Mouse (Mus musculus) liver, postnatal 0 days (tissue): ENCODE data around the gene Iqsec3.

ENCODE experiments used
- CTCF ChIP-seq: sonication (generic); IDR thresholded peaks from 2 replicates; pipeline ENCODE4 v1.5.1; 2016; ENCODE audit warnings: antibody characterized with exemption, low read depth
- EP300 ChIP-seq: IDR thresholded peaks from 2 replicates; pipeline ENCODE4 v1.6.1; 2016; ENCODE audit warnings: antibody characterized with exemption, low read depth, mild to moderate bottlenecking

GRCm38 (mm10) chr6:121385397-121385796 is 88.1 kb downstream of the Iqsec3 start:
- TF ChIP-seq CTCF (no peak), EP300 (no peak)
